Mouse (Mus musculus) intestine, postnatal 0 days (tissue): ENCODE measurements around the gene Akr1b8. TPM values are rescaled to one million over a fixed set of nuclear protein-coding genes. Genes with fewer than 3 reads are reported as not detected.
"Not testable (repeated sequence)": the region's sequence is repeated elsewhere in the genome, so short reads cannot be mapped to it uniquely, and the experiment has no call there.

Experiments
- ATAC-seq: fragments of 200-750 bp; cut with Nextera tagmentation; 2 replicates; pipeline ENCODE4 v1.8.0; 2017; ENCODE audit warnings: mild to moderate bottlenecking, moderate TSS enrichment, moderate library complexity
- H3K27ac ChIP-seq: fragments of 300-500 bp; sonication (generic); 2 replicates; pipeline ENCODE4 v1.5.1; 2014; ENCODE audit warnings: mild to moderate bottlenecking, low read depth, low read length, moderate library complexity
- H3K27me3 ChIP-seq: fragments of 300-500 bp; sonication (generic); replicated peaks from 2 replicates; pipeline ENCODE4 v1.6.1; 2014; ENCODE audit warnings: low read length, mixed read lengths; ENCODE audit not compliant: control insufficient read depth, insufficient read depth
- H3K36me3 ChIP-seq: fragments of 300-500 bp; sonication (generic); 2 replicates; pipeline ENCODE4 v1.6.1; 2014; ENCODE audit warnings: mild to moderate bottlenecking, moderate library complexity; ENCODE audit not compliant: control insufficient read depth, insufficient read depth
- H3K4me1 ChIP-seq: fragments of 300-500 bp; sonication (generic); replicated peaks from 2 replicates; pipeline ENCODE4 v1.6.1; 2014; ENCODE audit warnings: antibody characterized with exemption, low read length, mixed read lengths; ENCODE audit not compliant: control insufficient read depth, insufficient read depth
- H3K4me2 ChIP-seq: fragments of 300-500 bp; sonication (generic); replicated peaks from 2 replicates; pipeline ENCODE4 v1.6.1; 2014; ENCODE audit warnings: low read depth, mild to moderate bottlenecking, moderate library complexity
- H3K4me3 ChIP-seq: fragments of 300-500 bp; sonication (generic); 2 replicates; pipeline ENCODE4 v1.5.1; 2014; ENCODE audit warnings: low read depth, low read length
- H3K9ac ChIP-seq: fragments of 300-500 bp; sonication (generic); 2 replicates; pipeline ENCODE4 v1.6.1; 2014; ENCODE audit warnings: mild to moderate bottlenecking, low read depth, low read length
- H3K9me3 ChIP-seq: fragments of 300-500 bp; sonication (generic); 2 replicates; pipeline ENCODE4 v1.6.1; 2016; ENCODE audit warnings: mixed run types; ENCODE audit not compliant: control insufficient read depth
- CTCF ChIP-seq: sonication (generic); IDR thresholded peaks from 2 replicates; pipeline ENCODE4 v1.5.1; 2016; ENCODE audit warnings: low read depth, mild to moderate bottlenecking, control low read depth, antibody characterized with exemption, moderate library complexity
- WGBS: fragments of 180-500 bp; shearing (Covaris S2); extraction: QIAGEN DNeasy Blood & Tissue Kit; methylation state at CpG from one replicate; pipeline ENCODE4 v1.1.7; 2014; 5-methylcytosine and 5-hydroxymethylcytosine counted together
- polyA plus RNA-seq: library from polyadenylated mRNA; unstranded; fragments of >200 nt; fragmentation: Nextera tagmentation; extraction: Ambion mirVana; gene quantifications from 2 replicates; pipeline ENCODE4 v1.2.1, GENCODE M21; 2015

Gene Akr1b8
- polyA plus RNA-seq, 1 experiment from 2014 or later, result 5.8 TPM

- Histone ChIP-seq H3K4me1 (no peaks in the 10 kb centered on the region), H3K27ac (no peak overlapping the region), H3K9me3 (no peaks in the 10 kb centered on the region), H3K9ac (no peak overlapping the region), H3K36me3 (no peaks in the 10 kb centered on the region), H3K27me3 (no peaks in the 10 kb centered on the region), H3K4me2 (no peak overlapping the region), H3K4me3 (no peak overlapping the region)
- WGBS, result 77% methylated on average over 9 of the region's 9 CpGs
- ATAC-seq, result no peak
- no peak for TF ChIP-seq CTCF
Observed at GRCm38 (mm10) chr6:34355841-34356240, 1.9 kb downstream of the Akr1b8 start.

GRCm38 (mm10) chr6:34364217-34365136 lies 10.6 kb downstream of the Akr1b8 start:
- H3K27ac ChIP-seq, result no peak overlapping the region
- no peak overlapping the region for H3K4me2 ChIP-seq
- peak; percentile 24; the same call in 1 of the 2 replicates for TF ChIP-seq CTCF
- no peaks in the 10 kb centered on the region for H3K4me1 ChIP-seq
- ATAC-seq, result no peak
- H3K9ac ChIP-seq, result no peak overlapping the region
- WGBS, result 81% methylated on average over 12 of the region's 12 CpGs
- H3K9me3 ChIP-seq, result no peaks in the 10 kb centered on the region
- no peaks in the 10 kb centered on the region for H3K36me3 ChIP-seq
- H3K4me3 ChIP-seq, result no peak overlapping the region
- no peaks in the 10 kb centered on the region for H3K27me3 ChIP-seq

GRCm38 (mm10) chr6:34367998-34368397 lies 14.1 kb downstream of the Akr1b8 start:
- H3K4me2 ChIP-seq, result no peak overlapping the region
- no peaks in the 10 kb centered on the region for H3K9me3 ChIP-seq
- H3K4me3 ChIP-seq, result no peak overlapping the region
- H3K36me3 ChIP-seq, result no peaks in the 10 kb centered on the region
- TF ChIP-seq CTCF, result no peak
- 69% methylated on average over 9 of the region's 9 CpGs for WGBS
- ATAC-seq, result no peak
- H3K27ac ChIP-seq, result no peak overlapping the region
- H3K4me1 ChIP-seq, result no peaks in the 10 kb centered on the region; the same call in 1 of the 2 replicates
- no peak overlapping the region for H3K9ac ChIP-seq
- no peaks in the 10 kb centered on the region for H3K27me3 ChIP-seq

DNA sequence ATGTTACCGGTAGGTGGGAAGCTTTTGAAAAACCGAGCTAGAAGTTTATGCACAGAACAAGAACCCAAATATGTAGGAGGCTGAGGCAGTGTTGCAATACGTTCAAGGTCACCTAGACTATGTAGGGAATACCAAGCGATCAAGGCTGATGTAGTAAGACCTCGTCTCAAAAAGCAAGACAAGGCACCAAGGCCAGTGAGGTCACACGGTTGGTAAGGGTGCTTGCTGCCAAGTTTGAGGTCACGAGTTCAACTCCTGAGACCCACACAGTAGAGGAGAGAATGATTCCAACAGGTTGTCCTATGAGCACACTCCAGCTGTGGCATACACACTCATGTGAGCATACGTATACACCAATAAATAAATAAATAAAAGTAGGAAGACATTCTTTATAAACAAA lies 16.2 kb downstream of the Akr1b8 start:
- Histone ChIP-seq H3K4me3 (no peak overlapping the region), H3K4me2 (no peak overlapping the region), H3K9ac (no peak overlapping the region), H3K9me3 (no peaks in the 10 kb centered on the region), H3K27ac (no peak overlapping the region), H3K27me3 (no peaks in the 10 kb centered on the region), H3K4me1 (no peaks in the 10 kb centered on the region; the same call in 1 of the 2 replicates), H3K36me3 (no peaks in the 10 kb centered on the region)
- WGBS, result 79% methylated on average over 8 of the region's 8 CpGs
- no peak for TF ChIP-seq CTCF
- no peak for ATAC-seq

- H3K4me2 ChIP-seq, result peak overlapping the region; percentile 49; the same call in 1 of the 2 replicates
- peak; percentile 84 for TF ChIP-seq CTCF
- H3K36me3 ChIP-seq, result no peaks in the 10 kb centered on the region
- no peak overlapping the region for H3K4me3 ChIP-seq
- no peak overlapping the region for H3K9ac ChIP-seq
- no peak overlapping the region for H3K27ac ChIP-seq
- WGBS, result 23% methylated on average over 18 of the region's 18 CpGs
- no peaks in the 10 kb centered on the region for H3K27me3 ChIP-seq
- no peaks in the 10 kb centered on the region; the same call in 1 of the 2 replicates for H3K4me1 ChIP-seq
- H3K9me3 ChIP-seq, result no peaks in the 10 kb centered on the region
- no peak; the same call in 1 of the 2 replicates for ATAC-seq
Observed at GRCm38 (mm10) chr6:34371700-34372351, 17.9 kb downstream of the Akr1b8 start.

DNA sequence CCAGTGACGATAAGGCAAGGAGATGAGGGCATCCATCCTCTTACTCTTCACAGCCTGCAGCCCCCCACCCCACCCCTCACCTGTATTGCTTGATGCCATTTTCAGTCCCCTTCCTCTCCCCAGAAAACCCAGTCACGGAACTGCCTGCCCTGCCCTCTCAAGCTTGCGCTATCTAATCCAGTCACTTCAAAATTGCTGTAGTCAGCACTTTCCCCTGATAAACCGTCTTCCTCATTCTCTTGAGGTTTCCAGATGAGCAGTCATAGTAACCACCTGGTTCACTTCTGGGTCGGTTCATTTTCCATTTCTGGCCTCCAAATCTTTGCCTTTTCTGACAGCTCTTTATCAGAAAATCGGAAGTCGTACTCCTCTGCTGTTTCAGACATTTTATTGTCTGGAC lies 19.9 kb downstream of the Akr1b8 start:
- no peak overlapping the region for H3K27ac ChIP-seq
- no peak for ATAC-seq
- 67% methylated on average over 7 of the region's 7 CpGs for WGBS

GRCm38 (mm10) chr6:34375888-34376287 lies 22.0 kb downstream of the Akr1b8 start:
- H3K4me2 ChIP-seq, H3K4me3 ChIP-seq, H3K9ac ChIP-seq, ATAC-seq, H3K27ac ChIP-seq, H3K9me3 ChIP-seq, H3K4me1 ChIP-seq, H3K27me3 ChIP-seq, H3K36me3 ChIP-seq: not testable (repeated sequence)
- WGBS, result 77% methylated on average over 5 of the region's 5 CpGs

More for the DNA sequence above, 19.9 kb downstream of the Akr1b8 start:
- Histone ChIP-seq H3K27me3 (no peaks in the 10 kb centered on the region), H3K36me3 (no peaks in the 10 kb centered on the region), H3K9me3 (no peaks in the 10 kb centered on the region), H3K4me1 (no peaks in the 10 kb centered on the region; the same call in 1 of the 2 replicates), H3K9ac (no peak overlapping the region), H3K4me2 (no peak overlapping the region), H3K4me3 (no peak overlapping the region)
- TF ChIP-seq CTCF, result no peak
